Mouse (Mus musculus) heart, adult 2 months (tissue): ENCODE measurements around the gene Clcn2.

ENCODE experiments used
- CTCF ChIP-seq: fragments of 200-600 bp; IDR thresholded peaks from 2 replicates; pipeline ENCODE4 v1.8.1; 2022; ENCODE audit warnings: antibody characterized with exemption, mild to moderate bottlenecking, moderate library complexity
- EP300 ChIP-seq: fragments of 200-500 bp; IDR thresholded peaks from 2 replicates; pipeline ENCODE4 v1.6.1; 2011; ENCODE audit warnings: low read depth, low read length, control low read depth; ENCODE audit not compliant: insufficient read depth
- POLR2A ChIP-seq: fragments of 200-500 bp; IDR thresholded peaks from 2 replicates; pipeline ENCODE4 v1.6.1; 2011; ENCODE audit warnings: mild to moderate bottlenecking, low read depth, low read length, control low read depth; ENCODE audit not compliant: insufficient read depth

GRCm38 (mm10) chr16:20732925-20733730, 15.6 kb upstream of the Clcn2 start, which contains the start of gene Chrd:
- TF ChIP-seq POLR2A (no peak), CTCF (no peak), EP300 (no peak)
